Mouse (Mus musculus): ENCODE measurements around the gene Sipa1l3. TPM values are rescaled to one million over a fixed set of nuclear protein-coding genes. Genes with fewer than 3 reads are reported as not detected.

Sipa1l3 gene
- total and polyA plus RNA-seq, 2 experiments from 2014 or later: 19.7 to 110 TPM

DNA sequence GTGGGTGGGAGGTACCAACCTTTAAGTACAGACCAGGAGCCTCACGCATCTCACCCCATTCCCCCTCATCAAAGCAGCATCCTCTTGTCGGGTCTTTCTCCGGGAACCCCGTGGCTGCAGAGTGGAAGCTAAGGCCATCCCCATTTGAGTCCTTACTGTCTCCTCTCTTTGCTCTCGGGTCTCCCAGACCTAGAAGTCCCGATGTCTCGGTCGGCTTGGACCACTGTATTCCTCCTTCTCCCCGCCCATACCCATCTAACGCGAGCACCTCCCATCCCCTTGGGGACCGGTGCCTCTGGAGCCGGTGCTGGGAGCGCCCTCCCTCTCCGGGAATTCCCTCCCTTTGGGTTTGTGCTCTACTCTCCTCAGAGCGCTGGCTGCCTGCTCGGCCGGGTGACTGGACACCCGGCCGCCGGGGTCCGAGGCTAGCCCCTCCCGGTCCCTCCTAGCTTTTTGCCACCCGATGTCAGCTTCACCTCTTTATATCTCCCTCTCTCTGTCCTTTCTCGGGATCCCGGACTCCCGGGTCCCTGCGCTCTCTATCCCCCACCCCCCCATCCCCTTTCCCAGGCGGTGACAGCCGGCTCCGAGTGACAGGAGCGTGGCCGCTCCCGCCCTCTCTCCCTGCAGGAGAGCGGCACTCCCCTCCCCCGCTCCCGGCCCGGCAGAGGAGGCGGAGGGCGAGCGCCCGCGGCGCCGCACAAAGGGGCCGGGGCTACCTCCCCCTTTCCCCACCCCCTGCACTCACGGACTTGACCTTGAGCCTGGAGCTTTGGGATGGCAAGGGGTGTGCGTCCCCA, 213.8 kb downstream of the Sipa1l3 start:
- no peaks in the 10 kb centered on the region for H3K27me3 ChIP-seq (ENCODE audit: insufficient read depth, low read length)
- no peak for ATAC-seq
- H3K36me3 ChIP-seq (ENCODE audit: insufficient read depth, low read length): no peaks in the 10 kb centered on the region
- peak overlapping the region; percentile 69 for H3K4me2 ChIP-seq (ENCODE audit: low read depth, low read length)
- peaks cover 5% of the 10 kb centered on the region; the same call in 1 of the 2 replicates for H3K4me1 ChIP-seq (ENCODE audit: insufficient read depth, low read length)
- under 1% methylated on average over 48 of the region's 48 CpGs for WGBS
- no peak for TF ChIP-seq CTCF (IDR thresholded peaks at IDR 0.05; ENCODE audit: low read depth)
- H3K27ac ChIP-seq: peak overlapping the region; percentile 78
- peak overlapping the region; percentile 58 for H3K9ac ChIP-seq (replicated peaks; ENCODE audit: low read length)
- peak overlapping the region; percentile 51 for H3K4me3 ChIP-seq (ENCODE audit: low read length)
- DNase-seq (ENCODE audit: low spot score): peak; percentile 64
- no peaks in the 10 kb centered on the region for H3K9me3 ChIP-seq (ENCODE audit: low read length)

DNA sequence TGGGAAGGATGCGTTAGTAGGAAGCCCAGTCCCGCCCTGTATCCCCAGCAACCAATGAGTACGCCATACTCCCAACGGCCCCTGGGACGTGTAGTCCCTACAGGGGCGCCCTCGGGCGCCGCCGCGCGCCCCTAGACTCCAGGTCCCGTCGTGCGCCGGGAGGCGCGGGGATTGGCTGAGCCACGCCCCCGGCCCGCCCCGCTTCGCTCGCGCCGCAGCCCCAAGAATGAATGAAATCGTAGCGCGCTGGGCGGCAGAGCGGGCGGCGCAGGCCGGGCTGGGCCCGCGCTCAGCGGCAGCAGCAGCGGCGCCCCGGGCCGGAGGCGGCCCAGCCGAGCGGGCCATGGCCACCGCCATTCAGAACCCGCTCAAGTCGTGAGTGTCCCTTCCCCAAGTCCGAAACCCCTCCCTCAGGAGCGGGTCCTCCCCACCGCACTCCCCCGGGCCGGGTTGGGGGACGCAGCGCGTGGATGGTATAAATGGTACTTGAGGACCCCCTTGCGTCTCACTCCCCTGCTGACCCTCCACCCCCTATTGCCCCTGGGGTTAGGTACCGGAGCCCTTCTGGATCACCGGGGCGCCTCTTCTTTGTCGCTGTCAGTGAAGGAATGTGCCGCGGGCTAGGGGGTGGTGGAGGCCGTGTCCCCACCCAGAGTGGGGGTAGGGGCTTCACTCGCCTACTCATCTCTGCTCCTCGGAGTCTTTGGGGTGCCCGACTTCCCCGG, 214.5 kb downstream of the Sipa1l3 start, which contains the start of gene Dpf1:
Gene Dpf1 (plus strand): TSS at position 214 of the 725 bp plus-strand sequence.
- peak; percentile 8; the same call in 1 of the 2 replicates for TF ChIP-seq CTCF (IDR thresholded peaks at IDR 0.05; ENCODE audit: low read depth)
- DNase-seq (ENCODE audit: low spot score): peak; percentile 96
- Histone ChIP-seq H3K9ac (replicated peaks; ENCODE audit: low read length) (peak within 1 kb of the TSS; percentile 58), H3K4me2 (ENCODE audit: low read depth, low read length) (peak within 1 kb of the TSS; percentile 69), H3K27me3 (ENCODE audit: insufficient read depth, low read length) (no peaks in the 10 kb centered on the region), H3K4me1 (ENCODE audit: insufficient read depth, low read length) (peaks cover 5% of the 10 kb centered on the region; the same call in 1 of the 2 replicates), H3K9me3 (ENCODE audit: low read length) (no peaks in the 10 kb centered on the region), H3K36me3 (ENCODE audit: insufficient read depth, low read length) (no peaks in the 10 kb centered on the region), H3K27ac (peak within 1 kb of the TSS; percentile 78), H3K4me3 (ENCODE audit: low read length) (peak within 1 kb of the TSS; percentile 51)
- WGBS: under 1% methylated on average over 55 of the region's 67 CpGs
- ATAC-seq: peak; percentile 85

DNA sequence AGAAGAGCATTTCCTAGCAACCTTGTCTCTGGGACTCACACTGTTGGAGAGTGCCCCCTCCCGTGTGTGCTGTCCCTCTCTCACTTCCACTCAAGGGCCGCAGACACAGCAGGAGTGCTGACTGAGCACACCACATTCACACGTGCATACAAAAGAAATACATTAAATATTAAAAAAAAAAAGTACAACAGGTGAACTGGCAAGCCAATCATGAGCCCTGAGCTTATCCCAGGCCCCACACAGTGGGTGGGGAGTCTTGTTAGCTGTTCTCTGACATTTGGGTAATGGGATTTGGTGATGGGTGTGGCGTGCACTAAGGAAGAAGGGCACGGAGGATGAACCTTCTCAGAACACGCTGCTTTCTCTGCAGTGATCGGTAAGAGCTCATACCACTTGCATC, 215.8 kb downstream of the Sipa1l3 start:
- Histone ChIP-seq H3K27ac (no peak overlapping the region), H3K4me2 (ENCODE audit: low read depth, low read length) (no peak overlapping the region), H3K9me3 (ENCODE audit: low read length) (no peaks in the 10 kb centered on the region), H3K36me3 (ENCODE audit: insufficient read depth, low read length) (no peaks in the 10 kb centered on the region), H3K4me3 (ENCODE audit: low read length) (no peak overlapping the region), H3K9ac (replicated peaks; ENCODE audit: low read length) (no peak overlapping the region), H3K27me3 (ENCODE audit: insufficient read depth, low read length) (no peaks in the 10 kb centered on the region), H3K4me1 (ENCODE audit: insufficient read depth, low read length) (peaks cover 5% of the 10 kb centered on the region; the same call in 1 of the 2 replicates)
- WGBS: 54% methylated on average over 7 of the region's 7 CpGs
- ATAC-seq (no peak), DNase-seq (ENCODE audit: low spot score) (no peak)
- no peak for TF ChIP-seq CTCF (IDR thresholded peaks at IDR 0.05; ENCODE audit: low read depth)

DNA sequence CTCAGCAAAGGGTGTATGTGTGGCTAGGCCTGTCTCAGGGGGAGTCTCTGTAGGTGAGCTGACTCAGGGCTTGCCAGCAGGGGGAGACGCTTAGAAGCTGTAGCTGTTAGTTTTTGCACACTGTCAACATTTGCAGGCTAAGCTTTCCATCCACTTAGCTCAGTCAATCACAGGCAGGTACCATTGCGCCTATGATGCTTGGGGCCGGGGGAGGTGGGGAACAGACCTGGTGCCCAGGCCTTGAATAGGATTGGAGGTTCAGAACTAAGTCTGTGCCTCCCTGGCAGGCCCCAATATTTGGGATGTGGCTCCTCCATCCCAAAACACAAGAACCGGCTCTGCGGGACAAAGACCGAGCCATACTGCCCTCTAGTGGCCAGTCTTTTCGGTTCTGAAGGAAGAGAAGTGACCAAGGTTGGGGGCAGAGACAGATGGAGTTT, 217.3 kb downstream of the Sipa1l3 start:
- peak overlapping the region; percentile 25; the same call in 1 of the 2 replicates for H3K4me2 ChIP-seq (ENCODE audit: low read depth, low read length)
- peak overlapping the region; percentile 36; the same call in 1 of the 2 replicates for H3K27ac ChIP-seq
- 4% methylated on average over 7 of the region's 7 CpGs for WGBS
- H3K9ac ChIP-seq (replicated peaks; ENCODE audit: low read length): no peak overlapping the region
- H3K27me3 ChIP-seq (ENCODE audit: insufficient read depth, low read length): no peaks in the 10 kb centered on the region
- no peaks in the 10 kb centered on the region for H3K9me3 ChIP-seq (ENCODE audit: low read length)
- DNase-seq (ENCODE audit: low spot score): peak; percentile 90
- no peak for ATAC-seq
- no peaks in the 10 kb centered on the region for H3K36me3 ChIP-seq (ENCODE audit: insufficient read depth, low read length)
- no peaks in the 10 kb centered on the region for H3K4me1 ChIP-seq (ENCODE audit: insufficient read depth, low read length)
- TF ChIP-seq CTCF (IDR thresholded peaks at IDR 0.05; ENCODE audit: low read depth): peak; percentile 78
- H3K4me3 ChIP-seq (ENCODE audit: low read length): no peak overlapping the region

DNA sequence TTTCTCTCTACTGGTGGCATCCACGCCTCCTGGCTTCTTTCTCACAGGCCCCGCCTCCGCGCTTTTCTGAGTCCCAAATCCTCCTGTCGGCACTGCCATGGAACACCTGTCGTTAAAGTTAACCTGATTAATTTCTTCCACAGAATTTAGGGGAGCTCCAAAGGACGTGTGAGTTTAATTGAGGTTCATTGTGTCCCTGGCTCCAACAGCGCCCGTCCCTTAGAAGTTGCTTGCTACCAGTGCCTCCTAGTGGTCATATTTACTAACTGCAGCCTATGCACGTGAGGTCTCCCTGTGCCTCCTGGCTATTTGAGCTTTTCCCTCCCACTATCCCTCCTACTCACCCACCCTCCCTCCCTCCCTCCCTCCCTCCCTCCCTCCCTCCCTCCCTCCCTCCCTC, 221.4 kb downstream of the Sipa1l3 start:
- peak; percentile 2; the same call in 1 of the 2 replicates for ATAC-seq
- no peak overlapping the region for H3K27ac ChIP-seq
- no peaks in the 10 kb centered on the region for H3K36me3 ChIP-seq (ENCODE audit: insufficient read depth, low read length)
- H3K9me3 ChIP-seq (ENCODE audit: low read length): no peaks in the 10 kb centered on the region
- no peak overlapping the region for H3K4me2 ChIP-seq (ENCODE audit: low read depth, low read length)
- no peaks in the 10 kb centered on the region for H3K4me1 ChIP-seq (ENCODE audit: insufficient read depth, low read length)
- no peak overlapping the region for H3K9ac ChIP-seq (replicated peaks; ENCODE audit: low read length)
- TF ChIP-seq CTCF (IDR thresholded peaks at IDR 0.05; ENCODE audit: low read depth): peak; percentile 88
- 13% methylated on average over 10 of the region's 10 CpGs for WGBS
- H3K27me3 ChIP-seq (ENCODE audit: insufficient read depth, low read length): no peaks in the 10 kb centered on the region
- peak; percentile 86 for DNase-seq (ENCODE audit: low spot score)
- no peak overlapping the region for H3K4me3 ChIP-seq (ENCODE audit: low read length)

DNA sequence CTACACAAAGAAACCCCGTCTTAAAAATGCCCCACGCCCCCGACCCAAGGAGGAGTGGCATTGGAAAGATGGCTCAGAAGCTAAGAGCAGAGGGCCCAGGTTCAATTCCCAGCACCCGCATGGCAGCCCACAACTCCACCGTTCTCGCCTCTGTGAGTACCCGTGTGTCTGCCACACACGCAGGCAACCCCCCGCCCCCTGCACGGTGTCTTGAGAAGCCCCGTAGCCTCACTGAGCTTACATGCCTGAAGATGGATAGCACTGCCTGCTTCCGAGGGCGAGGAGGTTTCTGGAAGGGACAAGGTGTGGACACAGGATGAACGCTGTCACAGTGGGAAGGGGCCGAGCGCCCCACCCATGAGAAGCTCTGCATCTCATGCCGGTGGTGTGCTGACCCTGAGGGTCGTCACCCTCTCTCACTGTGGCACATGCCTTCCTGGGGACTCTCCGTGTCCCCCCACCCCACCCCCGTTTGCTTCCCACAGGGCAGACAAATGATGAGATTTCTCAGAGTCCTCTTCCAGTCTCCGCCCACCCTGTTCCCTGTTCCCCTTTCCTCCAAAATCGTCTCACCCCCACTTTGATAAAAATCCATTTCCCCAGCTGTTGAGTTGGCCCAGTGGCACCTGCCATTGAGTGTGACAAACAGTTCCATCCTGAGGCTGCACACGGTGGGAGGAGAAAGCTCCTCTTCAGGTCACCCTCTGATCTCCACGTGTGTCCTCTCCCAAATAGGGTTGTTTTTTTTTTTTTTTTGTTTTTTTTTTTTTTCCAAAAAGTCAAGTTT, 222.4 kb downstream of the Sipa1l3 start:
- Histone ChIP-seq H3K27me3 (ENCODE audit: insufficient read depth, low read length) (no peaks in the 10 kb centered on the region), H3K4me2 (ENCODE audit: low read depth, low read length) (no peak overlapping the region), H3K9ac (replicated peaks; ENCODE audit: low read length) (no peak overlapping the region), H3K9me3 (ENCODE audit: low read length) (no peaks in the 10 kb centered on the region), H3K4me1 (ENCODE audit: insufficient read depth, low read length) (no peaks in the 10 kb centered on the region), H3K36me3 (ENCODE audit: insufficient read depth, low read length) (no peaks in the 10 kb centered on the region), H3K27ac (no peak overlapping the region), H3K4me3 (ENCODE audit: low read length) (no peak overlapping the region)
- TF ChIP-seq CTCF (IDR thresholded peaks at IDR 0.05; ENCODE audit: low read depth): no peak
- no peak for DNase-seq (ENCODE audit: low spot score)
- ATAC-seq: no peak
- 82% methylated on average over 24 of the region's 24 CpGs for WGBS

Measured in hindbrain, postnatal 0 days (tissue).